Mouse (Mus musculus): Measurements from ENCODE around the gene Rfx8.

DNA sequence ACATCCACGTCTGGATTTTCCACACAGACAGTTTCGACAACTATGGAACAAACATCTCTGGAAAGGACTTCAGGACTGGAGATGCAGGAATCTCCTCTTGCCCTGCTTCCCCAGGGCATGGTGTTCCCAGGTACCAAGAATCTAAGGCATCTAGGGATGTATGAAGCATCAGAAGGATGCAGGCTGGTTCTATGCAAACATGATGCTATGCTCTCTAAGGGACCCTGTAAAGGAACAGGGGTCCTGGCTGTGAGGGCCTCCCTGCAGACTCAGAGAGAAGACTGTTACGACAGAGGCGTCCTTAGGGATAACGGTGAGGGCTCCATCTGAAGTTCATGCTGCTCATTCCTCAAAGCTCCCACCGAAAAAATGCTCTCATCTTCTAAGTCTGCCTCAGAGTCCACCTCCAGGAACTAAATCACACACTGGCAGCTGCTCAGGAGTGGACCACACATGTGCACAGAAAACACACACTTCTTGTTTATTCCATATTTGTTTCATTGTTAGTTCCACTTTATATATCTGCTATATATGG, 39.5 kb upstream of the Rfx8 start:
- no peak for TF ChIP-seq TAL1 (IDR thresholded peaks at IDR 0.05; ENCODE audit: low read length)
- no peak for TF ChIP-seq GATA1 (IDR thresholded peaks at IDR 0.05; ENCODE audit: low read length)
